Mouse (Mus musculus) cerebellum, postnatal 10 days (tissue): ENCODE data around the gene Sstr1.

Experiments used
- DNase-seq, 2 experiments: peaks; one replicate each; pipeline ENCODE4 v3.0.0; 2021; ENCODE audit warnings: mixed read lengths in 2 of 2

Sstr1 gene

GRCm38 (mm10) chr12:58211163-58212071, at the start of gene Sstr1:
Gene Sstr1, plus strand, starts transcription at chr12:58211772.
- peak; percentile 48 to 57 for DNase-seq

GRCm38 (mm10) chr12:58198810-58199209, 12.8 kb upstream of the Sstr1 start:
- DNase-seq = no peak

- DNase-seq = peak in 1 of 2 experiments; percentile 3
These were observed 10.4 kb upstream of the Sstr1 start for GRCm38 (mm10) chr12:58201190-58201589.

DNA sequence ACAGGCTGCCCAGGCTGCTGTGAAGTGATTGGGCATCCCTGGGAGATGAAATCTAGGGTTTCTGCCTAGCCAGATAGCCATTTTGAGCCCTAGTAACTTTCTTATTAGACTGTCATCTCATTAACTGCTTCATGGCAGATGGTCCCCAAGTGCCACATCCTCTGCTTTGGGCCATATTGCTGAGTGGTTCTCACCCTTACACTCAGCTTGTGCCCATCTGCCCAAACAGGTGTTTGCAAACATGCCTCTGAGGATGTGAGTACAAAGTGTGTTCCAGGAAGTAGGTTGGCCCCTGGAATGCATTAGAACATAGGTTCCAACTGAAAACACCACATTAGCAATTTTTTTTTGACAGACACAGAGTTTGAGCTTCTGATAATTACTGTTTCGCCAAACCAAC, 3.6 kb upstream of the Sstr1 start:
- DNase-seq = no peak

DNA sequence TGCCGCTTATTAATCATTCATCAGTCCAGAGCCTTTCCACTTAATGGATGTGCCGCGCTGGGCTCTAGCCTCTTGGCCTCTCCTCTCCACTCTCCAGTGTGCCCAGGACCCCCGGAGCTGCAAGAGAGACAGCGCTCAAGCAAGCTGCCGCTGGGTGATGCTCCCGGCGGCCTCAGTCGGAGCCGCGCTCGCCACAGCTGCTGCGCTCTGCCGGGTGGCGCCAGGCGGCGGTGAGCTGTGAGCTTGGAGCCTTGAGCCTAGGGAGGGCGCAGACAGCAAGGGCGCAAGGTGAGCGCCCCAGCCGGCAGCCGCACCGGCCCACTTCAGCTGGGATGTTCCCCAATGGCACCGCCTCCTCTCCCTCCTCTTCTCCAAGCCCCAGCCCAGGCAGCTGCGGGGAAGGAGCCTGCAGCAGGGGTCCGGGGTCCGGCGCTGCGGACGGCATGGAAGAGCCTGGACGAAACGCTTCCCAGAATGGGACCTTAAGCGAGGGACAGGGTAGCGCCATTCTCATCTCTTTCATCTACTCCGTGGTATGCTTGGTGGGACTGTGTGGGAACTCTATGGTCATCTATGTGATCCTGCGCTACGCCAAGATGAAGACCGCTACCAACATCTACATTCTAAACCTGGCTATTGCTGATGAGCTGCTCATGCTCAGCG, 820 bp downstream of the Sstr1 start:
- peak; percentile 25 to 46 for DNase-seq

DNA sequence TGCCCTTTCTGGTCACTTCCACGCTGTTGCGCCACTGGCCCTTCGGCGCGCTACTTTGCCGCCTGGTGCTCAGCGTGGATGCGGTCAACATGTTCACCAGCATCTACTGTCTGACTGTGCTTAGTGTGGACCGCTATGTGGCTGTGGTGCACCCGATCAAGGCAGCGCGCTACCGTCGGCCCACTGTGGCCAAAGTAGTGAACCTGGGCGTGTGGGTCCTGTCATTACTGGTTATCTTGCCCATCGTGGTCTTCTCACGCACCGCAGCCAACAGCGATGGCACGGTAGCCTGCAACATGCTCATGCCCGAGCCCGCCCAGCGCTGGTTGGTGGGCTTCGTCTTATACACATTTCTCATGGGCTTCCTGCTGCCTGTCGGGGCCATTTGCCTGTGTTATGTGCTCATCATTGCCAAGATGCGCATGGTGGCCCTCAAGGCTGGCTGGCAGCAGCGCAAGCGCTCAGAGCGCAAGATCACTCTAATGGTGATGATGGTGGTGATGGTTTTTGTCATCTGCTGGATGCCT, 1.4 kb downstream of the Sstr1 start:
- peak; percentile 57 to 64 for DNase-seq

DNA sequence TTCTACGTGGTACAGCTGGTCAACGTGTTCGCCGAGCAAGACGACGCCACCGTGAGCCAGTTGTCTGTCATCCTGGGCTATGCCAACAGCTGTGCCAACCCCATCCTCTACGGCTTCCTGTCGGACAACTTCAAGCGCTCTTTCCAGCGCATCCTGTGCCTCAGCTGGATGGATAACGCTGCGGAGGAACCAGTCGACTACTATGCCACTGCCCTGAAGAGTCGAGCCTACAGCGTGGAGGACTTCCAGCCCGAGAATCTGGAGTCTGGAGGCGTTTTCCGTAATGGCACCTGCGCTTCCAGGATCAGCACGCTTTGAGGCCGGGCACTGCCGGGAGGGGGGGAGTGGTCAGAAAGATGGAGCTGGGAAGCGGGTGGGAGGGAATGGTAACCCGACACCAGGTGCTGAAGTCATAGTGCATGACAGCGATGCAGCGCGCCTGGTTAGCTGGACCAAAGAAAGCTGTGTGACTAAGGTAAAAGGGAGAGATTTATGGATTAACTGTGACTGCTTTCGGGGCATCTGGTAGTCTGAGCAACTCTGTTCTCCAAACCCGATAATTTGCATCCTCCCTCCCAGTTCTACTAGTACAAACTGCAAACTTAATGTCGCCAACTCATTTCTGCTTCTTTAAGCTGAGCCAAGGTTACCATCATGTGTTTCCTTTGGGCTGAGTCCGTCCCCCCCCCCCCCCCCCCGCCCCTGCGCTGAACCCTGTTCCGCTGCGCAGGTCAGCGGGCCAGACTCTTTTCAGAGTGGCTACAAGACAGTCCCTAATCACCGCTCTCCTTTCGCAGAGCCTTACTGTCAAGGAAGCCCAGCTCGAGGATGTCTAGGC, 2.1 kb downstream of the Sstr1 start:
- DNase-seq = peak; percentile 47 to 54

GRCm38 (mm10) chr12:58214289-58215136, 2.9 kb downstream of the Sstr1 start:
- no peak for DNase-seq

GRCm38 (mm10) chr12:58216218-58216617, 4.6 kb downstream of the Sstr1 start:
- no peak for DNase-seq

DNA sequence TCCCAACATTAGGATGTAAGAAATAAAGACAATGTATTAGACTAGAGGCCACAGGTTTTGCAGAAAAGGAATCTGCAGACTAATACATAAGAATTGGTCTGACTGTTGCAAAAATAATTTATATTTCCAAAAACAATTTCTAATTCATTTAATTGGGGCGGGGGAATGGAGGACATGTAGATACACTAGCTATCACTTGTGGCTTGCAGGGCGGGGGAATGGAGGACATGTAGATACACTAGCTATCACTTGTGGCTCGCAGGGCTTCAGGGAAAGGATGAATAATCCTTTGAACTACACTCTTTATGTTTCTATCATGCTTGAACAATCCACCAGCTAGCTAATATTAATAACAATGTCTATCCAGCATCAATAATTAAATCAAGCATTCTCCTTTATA, 7.5 kb downstream of the Sstr1 start:
- DNase-seq = no peak

GRCm38 (mm10) chr12:58225644-58226043, 14.1 kb downstream of the Sstr1 start:
- DNase-seq = no peak

DNA sequence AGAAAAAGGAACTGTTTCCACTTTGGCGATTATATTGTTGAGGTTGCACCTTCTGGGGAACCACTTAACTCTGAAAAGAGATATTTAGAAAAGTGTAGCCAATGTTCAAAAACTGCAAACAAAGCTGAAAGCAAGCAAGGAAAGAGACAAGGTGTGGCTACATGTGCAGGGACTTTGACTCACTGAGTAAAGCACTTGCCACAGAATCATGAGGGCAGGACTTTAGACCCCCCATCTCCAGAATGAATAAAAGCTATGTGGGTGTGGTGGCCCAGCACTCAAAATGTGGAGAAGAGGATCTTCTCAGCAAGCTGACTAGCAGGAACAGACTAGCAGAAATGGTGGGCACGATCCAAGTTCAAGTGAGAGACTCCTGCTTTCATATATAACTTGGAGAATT, 20.9 kb downstream of the Sstr1 start:
- no peak for DNase-seq

GRCm38 (mm10) chr12:58251901-58252300, 40.3 kb downstream of the Sstr1 start:
- DNase-seq = no peak
